Mouse (Mus musculus) MEL-GATA-1-ER (cell line): Measurements from ENCODE around the gene Zfp617.
"Not testable (repeated sequence)": the region's sequence is repeated elsewhere in the genome, so short reads cannot be mapped to it uniquely, and the experiment has no call there.

Experiments
- DNase-seq: peaks from one replicate; pipeline ENCODE4 v3.0.0-alpha.2; 2012; ENCODE audit warnings: low read depth; ENCODE audit errors: extremely low read depth

Gene Zfp617

DNA sequence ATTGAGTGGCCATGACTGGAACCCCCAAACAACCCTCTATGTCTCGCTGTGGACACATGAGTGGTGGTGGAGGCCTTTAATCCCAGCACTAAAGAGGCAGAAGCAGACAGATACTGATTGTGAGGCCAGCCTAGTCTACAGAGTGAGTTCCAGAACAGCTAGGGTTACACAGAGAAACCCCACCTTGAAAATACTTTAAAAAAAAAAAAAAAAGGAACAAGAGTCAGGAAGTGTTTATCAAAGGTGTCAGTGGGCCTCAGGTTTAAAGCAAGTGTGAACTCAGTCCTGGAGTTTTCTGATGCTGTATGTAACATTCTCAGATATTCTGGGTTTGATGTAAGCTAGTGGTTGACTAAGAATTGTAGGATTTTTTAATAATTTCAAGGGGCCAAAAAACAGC lies 44.1 kb downstream of the Zfp617 start:
- DNase-seq: no peak

- DNase-seq: not testable (repeated sequence)
Observed at GRCm38 (mm10) chr8:71952961-71953700, 44.7 kb downstream of the Zfp617 start.

GRCm38 (mm10) chr8:71954666-71955065 lies 46.2 kb downstream of the Zfp617 start:
- no peak for DNase-seq

GRCm38 (mm10) chr8:71960483-71960882 lies 52.0 kb downstream of the Zfp617 start:
- DNase-seq: no peak

GRCm38 (mm10) chr8:71961796-71962195 lies 53.4 kb downstream of the Zfp617 start:
- no peak for DNase-seq

DNA sequence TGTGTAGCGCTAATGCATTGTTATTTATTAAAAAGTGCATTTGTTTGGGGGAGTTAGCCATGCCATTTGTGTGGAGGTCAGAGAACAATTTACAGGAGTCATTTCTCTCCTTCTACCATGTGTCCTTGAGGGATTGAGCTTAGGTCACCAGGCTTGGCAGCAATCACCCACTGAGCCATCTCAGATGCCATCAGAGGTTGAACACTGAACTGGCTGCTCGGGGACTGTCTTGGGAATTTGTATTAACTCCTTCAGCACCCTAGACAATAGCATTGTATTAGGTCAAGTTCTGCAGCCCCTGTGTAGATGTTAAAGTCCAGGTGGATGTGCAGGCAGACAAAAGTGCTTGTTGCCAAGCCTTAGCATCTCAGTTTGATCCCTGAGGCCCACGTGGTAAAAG lies 55.6 kb downstream of the Zfp617 start:
- DNase-seq: no peak

DNA sequence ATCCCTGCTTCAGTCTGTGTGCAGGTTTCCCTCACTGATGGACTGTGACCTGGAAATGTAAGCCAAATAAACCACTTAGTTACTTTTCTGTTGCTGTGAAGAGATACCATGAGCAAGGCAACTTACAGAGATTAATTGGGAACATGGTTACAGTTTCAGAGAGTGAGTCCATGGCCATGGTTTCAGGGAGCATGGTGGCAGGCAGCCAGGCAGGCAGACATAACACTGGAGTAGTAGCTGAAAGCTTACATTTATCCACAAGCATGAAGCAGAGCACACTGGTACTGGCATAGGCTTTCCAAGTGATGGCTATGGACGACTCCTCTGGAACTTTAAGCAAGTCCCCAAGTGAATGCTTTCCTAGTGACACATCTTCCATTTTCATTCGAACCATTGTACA lies 56.7 kb downstream of the Zfp617 start:
- DNase-seq: no peak

DNA sequence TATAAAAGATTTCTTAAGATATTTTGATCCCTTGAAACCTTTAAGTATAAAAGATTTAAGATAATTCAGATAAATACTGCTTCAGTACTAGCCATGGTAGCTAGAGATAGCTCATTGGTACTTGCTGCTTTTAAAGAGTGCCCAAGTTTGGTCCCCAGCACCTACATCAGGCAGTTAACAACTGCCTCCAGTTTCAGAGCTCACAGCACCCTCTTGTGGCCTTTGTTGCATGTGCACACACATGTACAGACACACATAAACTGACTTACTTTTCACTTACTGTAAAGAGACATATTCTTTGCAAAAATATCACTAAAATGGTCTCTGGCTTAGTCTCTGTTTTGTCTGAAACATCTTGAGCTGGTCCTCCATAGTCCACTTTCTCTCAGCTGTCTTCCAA lies 58.0 kb downstream of the Zfp617 start:
- no peak for DNase-seq

GRCm38 (mm10) chr8:71967261-71967660 lies 58.8 kb downstream of the Zfp617 start:
- no peak for DNase-seq

- no peak for DNase-seq
Observed at GRCm38 (mm10) chr8:71968100-71968499, 59.7 kb downstream of the Zfp617 start.

DNA sequence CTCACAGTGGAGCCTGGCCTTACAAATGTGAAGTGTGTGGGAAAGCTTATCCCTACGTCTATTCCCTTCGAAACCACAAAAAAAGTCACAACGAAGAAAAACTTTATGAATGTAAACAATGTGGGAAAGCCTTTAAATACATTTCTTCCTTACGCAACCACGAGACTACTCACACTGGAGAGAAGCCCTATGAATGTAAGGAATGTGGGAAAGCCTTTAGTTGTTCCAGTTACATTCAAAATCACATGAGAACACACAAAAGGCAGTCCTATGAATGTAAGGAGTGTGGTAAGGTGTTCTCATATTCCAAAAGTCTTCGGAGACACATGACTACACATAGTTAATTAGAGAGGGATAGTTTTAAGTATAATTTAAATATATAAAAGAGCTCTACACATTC lies 60.2 kb downstream of the Zfp617 start:
- DNase-seq: no peak

- no peak for DNase-seq
Observed at GRCm38 (mm10) chr8:71971945-71972344, 63.5 kb downstream of the Zfp617 start.

GRCm38 (mm10) chr8:71974211-71974610 lies 65.8 kb downstream of the Zfp617 start:
- DNase-seq: no peak

DNA sequence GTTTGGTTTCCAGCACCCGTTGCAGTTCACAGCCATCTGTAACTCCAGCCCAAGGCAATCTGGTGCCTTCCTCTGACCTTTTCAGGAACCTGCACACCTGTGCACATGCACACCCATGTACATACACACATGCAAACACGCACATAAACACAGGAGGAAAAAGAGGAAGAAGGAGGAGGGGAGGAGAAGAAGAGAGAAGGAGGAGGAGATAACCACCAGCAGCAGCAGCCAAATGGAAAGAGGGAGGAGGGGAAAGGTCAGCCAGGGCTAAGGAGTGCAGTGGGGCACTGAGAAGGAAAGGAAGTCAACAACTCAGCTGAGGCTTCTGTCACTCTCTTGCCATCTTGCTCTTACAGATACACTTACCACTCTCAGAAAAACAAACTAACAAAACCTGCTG lies 72.6 kb downstream of the Zfp617 start:
- DNase-seq: peak; percentile 31

- no peak for DNase-seq
Observed at GRCm38 (mm10) chr8:71981456-71981855, 73.0 kb downstream of the Zfp617 start.
